Mouse (Mus musculus): ENCODE measurements at regions not wholly inside any gene's neighbourhood (a gene's known extent, or its start where the extent isn't known, plus 50 kb on each side); places are given as distances from the start of the nearest gene placed in this dataset.

DNA sequence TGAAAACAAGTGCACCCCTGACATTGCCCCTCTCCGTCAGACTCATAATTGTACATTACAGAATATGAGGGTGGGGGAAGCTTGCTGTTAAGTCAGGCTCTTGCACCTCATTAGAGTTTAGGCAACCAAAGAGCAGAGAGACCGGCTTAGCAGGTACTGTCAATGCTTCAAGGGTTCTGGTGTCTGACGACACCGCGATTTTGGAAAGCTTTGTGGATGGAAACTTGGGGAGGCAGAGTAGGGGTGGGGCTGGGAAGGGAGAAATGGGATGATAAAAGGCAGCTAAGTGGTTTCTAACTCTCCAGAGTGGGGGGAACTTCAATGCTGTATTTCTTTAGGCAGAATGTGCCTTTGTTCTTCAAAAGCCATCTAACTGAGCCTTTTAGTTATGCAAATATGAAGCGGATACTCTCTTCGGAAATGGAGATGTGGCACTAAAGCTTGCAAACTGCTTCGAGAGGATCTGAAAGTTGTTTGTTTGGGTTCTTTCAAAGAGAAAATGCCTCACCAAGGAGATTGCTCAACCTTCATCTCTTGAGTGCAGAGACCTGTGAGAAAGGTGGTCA, 885.4 kb upstream of the Tenm2 start:
- no peak overlapping the region for H3K27ac ChIP-seq
- H3K4me2 ChIP-seq (ENCODE audit: low read depth, low read length) = peak overlapping the region; percentile 29
- H3K9me3 ChIP-seq (ENCODE audit: low read length) = no peaks in the 10 kb centered on the region
- no peaks in the 10 kb centered on the region for H3K27me3 ChIP-seq (ENCODE audit: insufficient read depth, low read length)
- no peak for DNase-seq (ENCODE audit: low spot score)
- ATAC-seq = no peak
- no peaks in the 10 kb centered on the region for H3K4me1 ChIP-seq (ENCODE audit: insufficient read depth, low read length)
- TF ChIP-seq CTCF (IDR thresholded peaks at IDR 0.05; ENCODE audit: low read depth) = no peak
- H3K9ac ChIP-seq (replicated peaks; ENCODE audit: low read length) = no peak overlapping the region
- H3K4me3 ChIP-seq (ENCODE audit: low read length) = no peak overlapping the region
- 20% methylated on average over 8 of the region's 8 CpGs for WGBS
- no peaks in the 10 kb centered on the region for H3K36me3 ChIP-seq (ENCODE audit: insufficient read depth, low read length)

DNA sequence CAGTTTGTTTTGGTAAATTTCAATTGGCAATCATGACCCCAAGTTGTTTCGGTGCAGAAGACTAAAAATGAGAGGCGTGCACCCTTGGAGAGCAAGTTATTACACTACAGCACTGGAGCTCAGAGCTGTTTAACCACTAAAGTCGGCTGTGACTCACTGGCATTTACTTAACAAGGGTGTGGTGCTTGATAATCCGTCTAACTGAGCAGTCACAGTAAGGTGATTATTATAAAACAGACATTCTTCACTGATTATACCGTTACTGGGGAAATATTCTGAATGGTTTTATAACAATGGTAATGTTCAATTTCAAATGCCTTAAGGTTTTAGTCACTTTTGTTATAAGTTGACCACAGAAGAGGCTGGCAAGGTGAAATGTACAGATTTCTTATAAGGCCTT, 882.0 kb upstream of the Tenm2 start:
- Histone ChIP-seq H3K27me3 (ENCODE audit: insufficient read depth, low read length) (no peaks in the 10 kb centered on the region), H3K27ac (no peak overlapping the region), H3K4me3 (ENCODE audit: low read length) (no peak overlapping the region), H3K9me3 (ENCODE audit: low read length) (no peaks in the 10 kb centered on the region), H3K4me1 (ENCODE audit: insufficient read depth, low read length) (no peaks in the 10 kb centered on the region), H3K4me2 (ENCODE audit: low read depth, low read length) (no peak overlapping the region), H3K36me3 (ENCODE audit: insufficient read depth, low read length) (no peaks in the 10 kb centered on the region), H3K9ac (replicated peaks; ENCODE audit: low read length) (no peak overlapping the region)
- ATAC-seq = no peak
- DNase-seq (ENCODE audit: low spot score) = no peak
- whole genome bisulfite sequencing = 70% methylated on average over 5 of the region's 5 CpGs
- TF ChIP-seq CTCF (IDR thresholded peaks at IDR 0.05; ENCODE audit: low read depth) = no peak

- H3K9me3 ChIP-seq (ENCODE audit: low read length) = no peaks in the 10 kb centered on the region
- H3K36me3 ChIP-seq (ENCODE audit: insufficient read depth, low read length) = no peaks in the 10 kb centered on the region
- ATAC-seq = no peak
- no peak overlapping the region for H3K27ac ChIP-seq
- no peak overlapping the region for H3K4me3 ChIP-seq (ENCODE audit: low read length)
- 89% methylated on average over 2 of the region's 2 CpGs for WGBS
- H3K4me1 ChIP-seq (ENCODE audit: insufficient read depth, low read length) = no peaks in the 10 kb centered on the region
- TF ChIP-seq CTCF (IDR thresholded peaks at IDR 0.05; ENCODE audit: low read depth) = no peak
- DNase-seq (ENCODE audit: low spot score) = no peak
- no peak overlapping the region for H3K9ac ChIP-seq (replicated peaks; ENCODE audit: low read length)
- H3K27me3 ChIP-seq (ENCODE audit: insufficient read depth, low read length) = no peaks in the 10 kb centered on the region
- H3K4me2 ChIP-seq (ENCODE audit: low read depth, low read length) = no peak overlapping the region
These were observed 856.4 kb upstream of the Tenm2 start for GRCm38 (mm10) chr11:38092202-38092601.

GRCm38 (mm10) chr11:38075171-38075732, 839.5 kb upstream of the Tenm2 start:
- no peak for ATAC-seq
- H3K4me1 ChIP-seq (ENCODE audit: insufficient read depth, low read length) = no peaks in the 10 kb centered on the region
- H3K9ac ChIP-seq (replicated peaks; ENCODE audit: low read length) = no peak overlapping the region
- no peaks in the 10 kb centered on the region for H3K27me3 ChIP-seq (ENCODE audit: insufficient read depth, low read length)
- no peaks in the 10 kb centered on the region for H3K9me3 ChIP-seq (ENCODE audit: low read length)
- H3K27ac ChIP-seq = no peak overlapping the region
- no peak for TF ChIP-seq CTCF (IDR thresholded peaks at IDR 0.05; ENCODE audit: low read depth)
- peak overlapping the region; percentile 26 for H3K4me2 ChIP-seq (ENCODE audit: low read depth, low read length)
- no peak overlapping the region for H3K4me3 ChIP-seq (ENCODE audit: low read length)
- WGBS = 71% methylated on average over 11 of the region's 11 CpGs
- H3K36me3 ChIP-seq (ENCODE audit: insufficient read depth, low read length) = no peaks in the 10 kb centered on the region
- peak; percentile 5 for DNase-seq (ENCODE audit: low spot score)

GRCm38 (mm10) chr11:38069635-38070034, 833.9 kb upstream of the Tenm2 start:
- WGBS = 77% methylated on average over 4 of the region's 4 CpGs
- H3K36me3 ChIP-seq (ENCODE audit: insufficient read depth, low read length) = no peaks in the 10 kb centered on the region
- no peaks in the 10 kb centered on the region for H3K4me1 ChIP-seq (ENCODE audit: insufficient read depth, low read length)
- no peak overlapping the region for H3K27ac ChIP-seq
- no peak for TF ChIP-seq CTCF (IDR thresholded peaks at IDR 0.05; ENCODE audit: low read depth)
- no peak overlapping the region for H3K4me3 ChIP-seq (ENCODE audit: low read length)
- H3K27me3 ChIP-seq (ENCODE audit: insufficient read depth, low read length) = no peaks in the 10 kb centered on the region
- no peaks in the 10 kb centered on the region for H3K9me3 ChIP-seq (ENCODE audit: low read length)
- ATAC-seq = no peak
- DNase-seq (ENCODE audit: low spot score) = no peak
- no peak overlapping the region for H3K4me2 ChIP-seq (ENCODE audit: low read depth, low read length)
- no peak overlapping the region for H3K9ac ChIP-seq (replicated peaks; ENCODE audit: low read length)

DNA sequence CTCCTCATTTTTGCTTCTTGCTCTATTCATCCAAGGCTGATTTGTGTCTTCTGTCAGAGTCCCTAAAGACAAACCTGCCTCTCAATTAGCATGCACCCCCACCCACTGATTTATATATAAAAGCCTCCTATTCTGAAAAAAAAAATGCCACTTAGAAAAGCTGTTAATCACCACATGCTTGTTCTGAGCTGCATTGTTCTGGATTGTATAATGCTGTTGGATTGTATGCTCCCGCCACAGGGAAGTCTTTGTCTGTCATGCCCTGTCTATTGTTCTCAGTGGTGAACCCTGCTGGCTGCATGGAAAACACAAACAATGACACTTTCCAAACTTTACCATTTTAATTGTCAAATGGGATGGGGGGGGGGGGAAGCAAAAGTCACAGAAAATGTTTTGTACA, 831.9 kb upstream of the Tenm2 start:
- H3K27me3 ChIP-seq (ENCODE audit: insufficient read depth, low read length) = no peaks in the 10 kb centered on the region
- H3K4me2 ChIP-seq (ENCODE audit: low read depth, low read length) = no peak overlapping the region
- no peak overlapping the region for H3K4me3 ChIP-seq (ENCODE audit: low read length)
- H3K9ac ChIP-seq (replicated peaks; ENCODE audit: low read length) = no peak overlapping the region
- TF ChIP-seq CTCF (IDR thresholded peaks at IDR 0.05; ENCODE audit: low read depth) = no peak
- no peaks in the 10 kb centered on the region for H3K36me3 ChIP-seq (ENCODE audit: insufficient read depth, low read length)
- no peaks in the 10 kb centered on the region for H3K4me1 ChIP-seq (ENCODE audit: insufficient read depth, low read length)
- no peaks in the 10 kb centered on the region for H3K9me3 ChIP-seq (ENCODE audit: low read length)
- WGBS = 24% methylated on average over 1 of the region's 1 CpGs
- ATAC-seq (no peak), DNase-seq (ENCODE audit: low spot score) (no peak)
- no peak overlapping the region for H3K27ac ChIP-seq

- Histone ChIP-seq H3K27me3 (ENCODE audit: insufficient read depth, low read length) (no peaks in the 10 kb centered on the region), H3K4me3 (ENCODE audit: low read length) (no peak overlapping the region), H3K27ac (no peak overlapping the region), H3K9me3 (ENCODE audit: low read length) (no peaks in the 10 kb centered on the region), H3K4me1 (ENCODE audit: insufficient read depth, low read length) (no peaks in the 10 kb centered on the region), H3K9ac (replicated peaks; ENCODE audit: low read length) (no peak overlapping the region), H3K36me3 (ENCODE audit: insufficient read depth, low read length) (no peaks in the 10 kb centered on the region), H3K4me2 (ENCODE audit: low read depth, low read length) (no peak overlapping the region)
- ATAC-seq (no peak), DNase-seq (ENCODE audit: low spot score) (no peak)
- no peak for TF ChIP-seq CTCF (IDR thresholded peaks at IDR 0.05; ENCODE audit: low read depth)
- 78% methylated on average over 5 of the region's 5 CpGs for WGBS
These were observed 830.3 kb upstream of the Tenm2 start for GRCm38 (mm10) chr11:38066091-38066490.
